Mouse (Mus musculus): Measurements from ENCODE around the gene Map3k5.

DNA sequence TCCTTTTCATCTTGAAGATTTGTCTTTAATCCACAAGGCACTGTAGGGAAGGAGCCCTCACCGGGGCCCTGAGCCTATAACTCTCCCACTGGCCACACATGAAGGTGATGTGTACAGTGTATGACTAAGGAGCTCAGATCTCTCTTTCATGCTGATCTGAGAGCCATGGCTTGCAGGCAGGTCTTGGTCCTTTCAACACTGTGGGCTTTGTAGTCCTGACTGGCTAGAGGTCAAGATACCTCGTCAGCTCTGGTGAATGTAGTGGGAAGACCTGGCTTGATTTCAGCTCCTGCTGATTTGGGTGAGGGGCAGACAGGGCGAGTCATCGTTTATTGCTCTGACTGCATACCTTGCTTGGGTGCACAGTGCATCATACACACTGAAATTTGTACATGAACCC lies 171.3 kb downstream of the Map3k5 start:
- TF ChIP-seq POLR2AphosphoS5 (IDR thresholded peaks at IDR 0.05; ENCODE audit: borderline replicate concordance, low read depth, low read length) (no peak), MXI1 (IDR thresholded peaks at IDR 0.05; ENCODE audit: low read depth, low read length) (no peak), POLR2A (IDR thresholded peaks at IDR 0.05; ENCODE audit: control insufficient read depth in 1 of 2, insufficient read depth in 1 of 2, low read depth in 1 of 2, low read length in 2 of 2, poor library complexity in 1 of 2) (no peak), EP300 (IDR thresholded peaks at IDR 0.05; ENCODE audit: low read depth in 1 of 2, low read length in 2 of 2) (no peak), CTCF (IDR thresholded peaks at IDR 0.05 in 2 of 3, conservative IDR thresholded peaks at IDR 0.05 in 1 of 3; ENCODE audit: control insufficient read depth in 1 of 3, insufficient read depth in 1 of 3, low read depth in 2 of 3, low read length in 3 of 3, poor library complexity in 1 of 3, severe bottlenecking in 1 of 3) (no peak), ZNF384 (IDR thresholded peaks at IDR 0.05; ENCODE audit: low read depth, low read length) (no peak)
